Mouse (Mus musculus) megakaryocyte, embryonic 14.5 days (primary cell): ENCODE data around the gene Pgls. TPM values are rescaled to one million over a fixed set of nuclear protein-coding genes. Genes with fewer than 3 reads are reported as not detected.

Experiments used
- H3K27me3 ChIP-seq: replicated peaks from 2 replicates; pipeline ENCODE3; 2012; ENCODE audit warnings: inconsistent platforms
- H3K36me3 ChIP-seq: replicated peaks from 2 replicates; pipeline ENCODE3; 2012; ENCODE audit warnings: low read length, inconsistent platforms, mixed read lengths
- H3K4me1 ChIP-seq: 2 replicates; pipeline ENCODE4 v1.6.1; 2012; ENCODE audit warnings: inconsistent platforms
- H3K4me3 ChIP-seq: replicated peaks from 2 replicates; pipeline ENCODE3; 2012; ENCODE audit warnings: moderate library complexity, mild to moderate bottlenecking, inconsistent platforms
- H3K9me3 ChIP-seq: 2 replicates; pipeline ENCODE4 v1.6.1; 2012; ENCODE audit warnings: inconsistent platforms
- FLI1 ChIP-seq: IDR thresholded peaks from 2 replicates; pipeline ENCODE4 v1.6.1; 2012; ENCODE audit warnings: low read length, inconsistent platforms, mixed read lengths
- GATA1 ChIP-seq: IDR thresholded peaks from 3 replicates; pipeline ENCODE4 v1.6.1; 2012; ENCODE audit warnings: mixed read lengths, low read length, inconsistent platforms, borderline replicate concordance
- polyA plus RNA-seq: library from polyadenylated mRNA; stranded (reverse); fragments of >175 nt; gene quantifications from 2 replicates; pipeline ENCODE4 v1.2.3, GENCODE M21; 2012; ENCODE audit warnings: low replicate concordance; ENCODE audit not compliant: insufficient read depth

The Pgls gene
- polyA plus RNA-seq, 1 experiment = 330 TPM

- peak overlapping the region; percentile 93 for H3K4me3 ChIP-seq
- no peaks in the 10 kb centered on the region for H3K36me3 ChIP-seq
- H3K27me3 ChIP-seq = peaks cover 55% of the 10 kb centered on the region
- TF ChIP-seq FLI1 (no peak), GATA1 (no peak)
- H3K4me1 ChIP-seq = peaks cover 50% of the 10 kb centered on the region
- H3K9me3 ChIP-seq = peaks cover 3% of the 10 kb centered on the region; the same call in 1 of the 2 replicates
Measured at GRCm38 (mm10) chr8:71569366-71570290, 22.3 kb upstream of the Pgls start.

- Histone ChIP-seq H3K36me3 (no peaks in the 10 kb centered on the region), H3K27me3 (peaks cover 51% of the 10 kb centered on the region), H3K9me3 (no peaks in the 10 kb centered on the region), H3K4me3 (peak overlapping the region; percentile 93), H3K4me1 (peaks cover 58% of the 10 kb centered on the region)
- TF ChIP-seq GATA1 (no peak), FLI1 (no peak)
Measured at GRCm38 (mm10) chr8:71570291-71570954, 21.6 kb upstream of the Pgls start.

- Histone ChIP-seq H3K9me3 (no peaks in the 10 kb centered on the region), H3K27me3 (peaks cover 39% of the 10 kb centered on the region), H3K36me3 (no peaks in the 10 kb centered on the region), H3K4me1 (peaks cover 56% of the 10 kb centered on the region), H3K4me3 (no peak overlapping the region)
- TF ChIP-seq FLI1 (no peak), GATA1 (no peak)
Measured at GRCm38 (mm10) chr8:71572077-71572476, 19.9 kb upstream of the Pgls start.

- H3K4me1 ChIP-seq = peaks cover 60% of the 10 kb centered on the region
- H3K27me3 ChIP-seq = peaks cover 33% of the 10 kb centered on the region
- no peak for TF ChIP-seq FLI1
- no peak for TF ChIP-seq GATA1
Measured at GRCm38 (mm10) chr8:71572847-71573633, 18.9 kb upstream of the Pgls start.

GRCm38 (mm10) chr8:71574426-71574825 is 17.6 kb upstream of the Pgls start:
- no peaks in the 10 kb centered on the region for H3K36me3 ChIP-seq
- no peak overlapping the region for H3K4me3 ChIP-seq
- peaks cover 22% of the 10 kb centered on the region for H3K27me3 ChIP-seq
- H3K4me1 ChIP-seq = peaks cover 60% of the 10 kb centered on the region
- H3K9me3 ChIP-seq = no peaks in the 10 kb centered on the region
- TF ChIP-seq FLI1 = no peak
- TF ChIP-seq GATA1 = no peak

More at GRCm38 (mm10) chr8:71572847-71573633, 18.9 kb upstream of the Pgls start:
- Histone ChIP-seq H3K4me3 (no peak overlapping the region), H3K36me3 (no peaks in the 10 kb centered on the region), H3K9me3 (no peaks in the 10 kb centered on the region)

- H3K4me3 ChIP-seq = peak overlapping the region; percentile 29
- TF ChIP-seq FLI1 (no peak), GATA1 (no peak)
- H3K36me3 ChIP-seq = no peaks in the 10 kb centered on the region
- no peaks in the 10 kb centered on the region for H3K9me3 ChIP-seq
- H3K27me3 ChIP-seq = peaks cover 16% of the 10 kb centered on the region
- peaks cover 60% of the 10 kb centered on the region for H3K4me1 ChIP-seq
Measured at GRCm38 (mm10) chr8:71575020-71575419, 17.0 kb upstream of the Pgls start.

- no peak for TF ChIP-seq GATA1
- TF ChIP-seq FLI1 = no peak
Measured at GRCm38 (mm10) chr8:71577856-71578387, 14.1 kb upstream of the Pgls start.

GRCm38 (mm10) chr8:71579009-71579408 is 13.0 kb upstream of the Pgls start:
- Histone ChIP-seq H3K36me3 (peaks cover 12% of the 10 kb centered on the region), H3K27me3 (peaks cover 3% of the 10 kb centered on the region), H3K9me3 (no peaks in the 10 kb centered on the region), H3K4me1 (peaks cover 80% of the 10 kb centered on the region), H3K4me3 (peak overlapping the region; percentile 75)
- TF ChIP-seq FLI1 = no peak
- no peak for TF ChIP-seq GATA1

More at GRCm38 (mm10) chr8:71577856-71578387, 14.1 kb upstream of the Pgls start:
- Histone ChIP-seq H3K9me3 (no peaks in the 10 kb centered on the region), H3K4me1 (peaks cover 69% of the 10 kb centered on the region), H3K36me3 (peaks cover 10% of the 10 kb centered on the region), H3K27me3 (no peaks in the 10 kb centered on the region), H3K4me3 (peak overlapping the region; percentile 83)

GRCm38 (mm10) chr8:71579476-71579875 is 12.5 kb upstream of the Pgls start:
- Histone ChIP-seq H3K4me1 (peaks cover 78% of the 10 kb centered on the region), H3K4me3 (peak overlapping the region; percentile 75), H3K9me3 (no peaks in the 10 kb centered on the region), H3K27me3 (peaks cover 5% of the 10 kb centered on the region), H3K36me3 (peaks cover 15% of the 10 kb centered on the region)
- TF ChIP-seq GATA1 (no peak), FLI1 (no peak)
